Mouse (Mus musculus) c-Kit-negative CD71-positive TER-119-positive erythroid progenitor cells, embryonic 14.5 days (primary cell): ENCODE measurements around the gene Fgd2.
A peak's percentile ranks its signal among the peaks of the same experiment; 100 is the strongest.

Experiments
- DNase-seq: peaks from one replicate; pipeline ENCODE4 v3.0.0-alpha.2; 2013; ENCODE audit warnings: low read depth, low spot score

Gene Fgd2

DNA sequence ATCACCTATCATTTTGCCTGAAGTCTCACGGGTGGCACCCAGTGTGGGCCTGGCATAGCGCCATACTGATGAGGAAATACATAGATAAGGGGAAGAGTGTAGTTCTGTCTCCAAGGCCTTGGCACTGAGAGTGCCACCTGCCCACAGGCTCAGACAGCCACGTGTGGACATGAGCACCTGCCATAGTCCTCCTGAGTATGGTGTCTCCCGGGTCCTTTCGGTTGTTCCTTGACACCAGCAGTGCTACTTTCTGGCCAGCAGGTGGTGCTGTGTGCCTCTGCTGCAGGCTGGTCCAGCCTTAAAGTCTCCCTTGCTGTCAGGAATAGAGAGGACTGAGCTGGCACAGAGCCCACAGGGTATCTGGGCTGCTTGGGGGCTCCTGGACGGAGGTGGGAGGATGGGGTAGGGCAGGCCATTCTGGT is 36.1 kb downstream of the Fgd2 start:
- peak; percentile 80 for DNase-seq

DNA sequence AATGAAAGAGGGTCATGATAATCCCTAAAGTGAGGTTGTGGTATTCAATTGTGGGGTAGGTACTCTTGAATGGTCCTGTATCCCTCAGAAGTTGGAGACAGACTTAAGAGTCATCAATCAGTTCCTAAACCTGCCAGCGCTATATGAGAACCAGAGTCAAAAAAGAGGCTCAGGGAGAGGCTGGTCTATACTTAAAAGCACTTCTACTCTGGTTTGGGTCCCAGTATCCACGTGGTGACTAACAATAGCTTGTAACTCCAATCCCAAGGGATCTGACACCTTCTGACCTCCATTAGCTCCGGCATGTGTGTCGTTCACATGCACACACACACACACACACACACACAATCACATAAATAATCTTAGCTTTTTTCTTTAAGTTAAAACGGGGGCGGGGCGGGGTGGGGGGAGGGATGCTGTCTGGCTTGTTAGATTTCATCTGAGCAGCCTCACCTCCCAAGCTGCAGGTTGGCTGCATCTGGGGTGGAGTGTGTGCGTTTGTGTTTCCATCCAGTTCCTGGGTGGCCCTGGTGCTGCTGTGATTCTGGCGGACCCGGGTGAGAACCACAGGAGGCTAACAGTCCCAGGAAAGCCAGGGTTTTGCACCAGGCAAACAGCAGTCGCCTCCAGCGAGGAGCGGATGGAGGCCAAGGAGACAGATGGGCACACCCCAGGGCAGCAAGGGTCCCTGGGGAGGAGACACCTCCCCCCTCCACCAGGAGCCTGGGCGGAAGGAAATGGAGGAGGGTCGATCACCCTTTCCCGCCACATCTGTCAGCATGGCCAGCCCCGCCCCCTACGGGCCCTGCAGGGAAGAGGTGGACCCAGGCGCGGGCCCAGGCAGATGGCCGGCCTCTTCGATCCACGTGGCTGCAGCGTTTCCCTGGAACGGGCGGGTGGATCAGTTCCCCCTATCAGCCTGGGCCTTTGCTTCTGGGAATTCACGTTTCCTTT is 37.0 kb downstream of the Fgd2 start:
- peak; percentile 66 for DNase-seq

DNA sequence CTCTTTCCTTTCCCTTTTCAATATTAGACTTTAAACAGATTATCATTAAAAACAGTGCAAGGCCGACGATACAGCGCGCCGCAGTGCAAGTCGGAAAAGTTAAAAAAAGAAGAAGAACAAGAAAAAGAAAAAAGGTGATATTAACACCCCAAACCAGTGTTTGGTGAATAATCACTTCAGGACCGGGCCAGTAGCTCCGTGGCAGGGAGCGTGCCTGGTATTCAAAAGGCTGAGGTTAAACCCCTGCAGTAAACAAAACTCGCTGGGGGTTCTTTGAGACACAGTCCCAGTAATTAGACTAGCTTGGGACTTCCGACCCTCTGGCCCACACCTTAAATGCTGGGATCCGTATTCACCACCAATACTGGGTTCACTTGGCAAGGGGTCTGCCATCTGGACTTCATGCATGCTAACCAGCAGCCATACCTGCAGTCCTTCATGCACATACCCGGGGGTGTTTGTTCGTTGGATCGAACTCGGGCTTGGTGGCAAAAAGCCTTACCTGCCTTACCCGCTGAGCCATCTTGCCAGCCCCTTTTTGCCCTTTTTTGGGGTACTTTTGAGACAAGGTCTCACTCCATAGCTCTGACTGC is 37.8 kb downstream of the Fgd2 start:
- no peak for DNase-seq

DNA sequence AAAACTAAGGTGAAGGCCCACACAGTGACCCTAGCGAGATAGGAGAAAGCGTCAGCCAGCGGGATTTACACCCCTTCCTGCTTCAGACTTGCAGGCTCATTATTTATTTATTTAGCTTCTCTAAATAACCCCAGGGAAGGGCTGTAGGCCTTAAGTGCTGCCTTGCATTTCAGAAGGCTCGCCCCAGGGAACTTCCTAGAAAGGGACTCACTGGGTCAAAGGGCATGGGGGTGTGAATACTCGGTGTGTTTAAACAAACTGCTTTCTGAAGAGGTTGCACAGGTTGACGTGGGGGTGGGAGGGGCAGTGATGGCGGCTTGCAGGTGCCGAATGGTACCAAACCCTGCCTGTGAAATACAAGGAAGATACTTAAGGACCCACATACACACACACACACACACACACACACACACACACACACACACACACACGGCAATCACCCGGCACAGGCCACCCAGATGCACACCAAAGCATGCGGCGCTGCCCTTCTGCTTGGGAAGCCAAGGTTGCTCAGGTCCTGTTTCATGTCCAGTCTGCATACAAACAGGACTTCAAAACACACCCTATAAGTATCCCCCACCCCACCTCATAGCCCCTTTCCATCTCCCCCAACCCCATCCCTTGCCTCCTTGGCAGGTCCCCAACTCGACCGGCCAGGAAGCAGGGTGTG is 38.7 kb downstream of the Fgd2 start:
- no peak for DNase-seq

DNA sequence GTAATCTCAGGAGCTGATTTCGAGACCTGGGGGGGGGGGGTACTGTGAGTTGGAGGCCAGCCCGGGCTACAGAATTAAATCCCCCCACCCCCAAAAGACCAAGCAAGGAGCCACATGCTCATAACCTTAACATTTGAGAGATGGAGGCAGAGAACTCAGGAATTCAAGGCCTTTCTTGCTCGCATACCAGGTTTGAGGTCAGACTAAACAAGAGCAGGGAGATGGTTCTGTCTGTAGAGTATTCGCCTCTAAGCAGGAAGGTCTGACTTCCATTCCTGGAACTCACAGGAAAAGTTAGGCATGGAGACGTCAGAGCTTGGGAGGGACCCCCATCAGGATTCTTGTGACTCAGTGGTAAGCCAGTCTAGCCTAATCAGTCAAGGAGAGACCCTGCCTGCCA is 39.3 kb downstream of the Fgd2 start:
- no peak for DNase-seq

DNA sequence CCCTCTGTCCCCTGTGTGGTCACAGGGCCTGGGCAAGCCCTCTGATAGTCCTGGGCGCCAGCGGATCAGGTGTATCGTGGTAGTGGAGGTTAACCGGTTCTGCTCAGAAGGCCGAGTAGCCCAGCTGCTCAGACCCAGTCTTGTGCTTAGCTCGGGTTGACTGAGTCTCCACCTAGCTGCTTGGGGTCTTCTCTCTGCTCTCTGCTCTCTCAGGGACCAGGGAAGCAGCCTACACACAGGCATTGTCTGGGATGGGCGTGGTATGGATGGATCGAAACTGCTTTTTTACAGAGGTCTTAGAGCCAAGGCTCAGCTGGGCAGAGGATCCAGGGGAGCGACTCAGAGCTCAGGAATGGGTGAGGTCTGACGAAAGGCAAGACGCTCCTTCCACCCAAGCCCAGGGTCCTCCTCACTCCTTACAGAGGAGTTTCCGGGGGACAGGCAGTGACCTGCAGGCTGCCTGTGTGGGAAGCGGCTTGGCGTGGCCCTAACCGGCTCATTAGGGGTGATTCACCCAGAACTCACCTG is 41.1 kb downstream of the Fgd2 start:
- DNase-seq = no peak

DNA sequence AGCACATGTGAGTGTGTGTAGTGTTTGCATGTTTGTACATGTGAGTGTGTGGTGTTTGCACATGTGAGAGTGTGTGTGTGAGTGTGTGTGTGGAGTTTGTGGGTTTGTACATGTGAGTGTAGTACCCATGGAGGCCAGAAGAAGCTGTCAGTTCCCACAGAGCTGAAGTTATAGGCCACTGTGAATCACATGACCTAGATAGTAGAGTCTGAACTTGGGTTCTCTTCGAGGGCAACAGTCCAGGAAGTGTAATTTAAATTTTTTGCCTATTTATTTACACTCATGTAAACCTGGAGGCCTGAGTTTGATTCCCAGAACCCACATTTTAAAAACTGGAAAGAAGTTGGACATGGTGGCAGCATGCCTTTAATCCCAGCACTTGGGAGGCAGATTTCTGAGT is 42.5 kb downstream of the Fgd2 start:
- no peak for DNase-seq

DNA sequence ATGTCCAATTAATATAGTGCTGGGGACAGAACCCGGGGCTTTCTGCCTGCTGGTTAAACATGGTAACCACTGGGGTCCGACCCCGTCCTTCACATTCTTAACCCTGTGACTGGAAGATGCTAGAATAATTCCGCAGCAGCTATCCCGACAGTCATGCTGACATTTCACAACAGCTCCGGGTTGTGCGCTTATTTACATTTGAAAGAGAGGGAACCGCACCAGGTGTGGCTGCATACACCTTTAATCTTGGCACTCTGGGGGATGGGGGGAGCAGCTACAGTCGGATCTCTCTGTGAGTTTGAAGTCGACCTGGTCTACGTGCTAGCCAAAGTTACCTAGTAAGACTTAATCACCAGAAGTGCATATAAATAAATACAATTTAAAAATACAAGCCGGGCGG is 44.8 kb downstream of the Fgd2 start:
- no peak for DNase-seq

DNA sequence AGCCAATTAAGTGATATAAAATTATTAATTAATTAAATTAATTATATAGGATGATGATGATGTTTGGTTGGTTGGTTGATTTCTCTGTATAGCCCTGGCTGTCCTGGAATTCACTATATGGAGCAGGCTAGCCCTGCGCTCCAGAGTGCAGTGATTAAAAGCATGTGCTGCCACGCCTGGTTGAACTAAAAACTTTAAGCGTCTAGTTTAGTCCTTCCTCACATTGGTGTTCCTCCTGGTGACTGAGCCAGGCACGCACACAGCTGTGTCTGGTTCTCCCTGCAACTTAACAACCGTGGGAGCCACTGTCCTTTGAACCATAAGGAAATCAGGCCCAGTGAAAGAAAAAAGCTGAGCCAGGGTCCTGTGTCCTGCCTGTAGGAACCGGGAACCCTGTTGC is 45.4 kb downstream of the Fgd2 start:
- DNase-seq = no peak

DNA sequence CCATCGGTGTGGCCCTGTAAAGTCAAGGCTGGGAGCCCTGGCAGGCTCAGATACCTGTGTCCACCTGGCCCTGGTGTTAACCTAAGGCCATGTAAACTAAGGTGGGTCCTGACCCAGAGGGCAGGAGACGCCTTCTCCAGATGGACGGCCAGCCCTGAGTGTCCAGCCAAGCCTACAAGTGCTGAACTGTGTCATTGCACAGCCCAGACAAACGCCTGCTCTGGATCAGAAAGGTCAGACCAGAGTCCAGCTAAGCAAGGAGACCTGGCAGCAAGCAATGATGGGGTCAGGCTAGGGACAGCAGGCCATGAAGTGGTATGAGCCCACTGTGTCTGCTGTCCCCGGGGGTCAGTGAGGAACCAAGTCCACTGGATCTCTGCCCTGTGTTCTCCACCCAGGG is 46.7 kb downstream of the Fgd2 start:
- DNase-seq = no peak

DNA sequence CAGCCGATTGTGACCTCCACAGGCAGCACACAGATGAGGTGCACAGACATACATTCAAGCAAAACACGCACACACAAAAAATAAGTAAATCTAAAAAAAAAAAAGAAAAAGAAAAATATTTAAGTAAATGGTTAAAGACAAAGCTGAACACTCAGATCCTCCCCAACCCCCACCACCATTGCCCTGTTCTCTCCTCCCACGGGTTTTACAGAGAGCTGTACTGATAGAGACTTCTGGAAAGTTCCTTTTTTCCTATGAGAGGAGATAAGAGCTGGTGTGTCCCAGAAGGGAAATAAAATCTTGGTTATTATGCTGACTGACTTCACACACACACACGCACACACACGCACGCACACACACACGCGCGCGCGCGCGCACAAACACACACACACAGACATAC is 47.6 kb downstream of the Fgd2 start:
- DNase-seq = no peak

DNA sequence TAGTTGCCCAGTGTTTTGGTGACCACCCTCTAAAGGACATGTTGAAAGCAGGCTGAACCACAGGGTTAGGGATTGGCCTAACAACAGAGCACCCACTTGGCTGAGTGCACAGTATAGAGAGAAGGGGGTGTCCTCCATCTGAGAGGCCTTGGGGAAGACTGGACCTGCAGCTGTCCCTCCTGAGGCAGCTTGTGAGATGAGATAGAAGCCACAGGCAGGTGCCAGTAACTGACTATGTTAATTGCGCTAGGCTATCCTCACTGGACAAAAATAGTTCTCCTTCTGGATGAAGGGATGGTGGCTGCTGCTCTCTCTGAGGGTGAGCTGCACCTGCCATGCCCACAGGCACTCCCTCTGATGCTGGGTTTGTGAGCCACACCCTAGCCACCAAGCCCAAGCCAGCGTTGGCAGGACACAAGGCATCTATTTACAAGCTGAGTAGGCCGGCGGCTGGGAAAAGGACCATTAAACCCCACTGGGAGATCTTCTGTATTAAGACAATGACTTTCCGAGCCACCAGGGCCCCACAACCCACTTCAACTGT is 49.2 kb downstream of the Fgd2 start:
- DNase-seq = no peak

DNA sequence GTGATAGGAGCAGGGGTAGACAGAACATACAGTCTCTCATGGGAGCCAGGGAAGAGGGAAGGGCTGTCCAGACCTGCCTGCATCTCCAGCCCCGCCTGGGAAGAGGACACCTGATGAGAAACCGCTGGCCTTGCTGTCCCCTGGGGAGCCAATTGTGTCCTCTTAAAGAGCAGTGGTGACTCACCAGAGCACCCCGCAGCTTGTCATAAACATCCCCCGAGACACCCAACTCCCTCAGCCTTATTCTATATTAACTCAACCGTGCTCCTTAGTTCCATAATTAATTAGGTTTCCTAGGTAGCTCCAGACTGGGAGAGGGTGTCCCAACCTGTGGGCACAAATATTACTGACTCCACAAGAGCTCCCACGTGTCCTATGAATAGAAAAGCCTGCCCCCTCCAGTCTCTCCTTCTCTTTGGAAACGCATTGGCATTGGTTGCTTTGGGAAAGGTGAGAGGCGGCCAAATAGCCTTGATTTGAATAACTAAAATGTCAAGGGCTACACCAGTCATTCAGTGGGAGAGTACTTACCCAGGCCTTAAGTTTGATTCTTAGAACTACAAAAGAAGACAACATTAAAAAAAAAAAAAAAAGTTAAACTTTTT is 51.2 kb downstream of the Fgd2 start:
- DNase-seq = no peak

DNA sequence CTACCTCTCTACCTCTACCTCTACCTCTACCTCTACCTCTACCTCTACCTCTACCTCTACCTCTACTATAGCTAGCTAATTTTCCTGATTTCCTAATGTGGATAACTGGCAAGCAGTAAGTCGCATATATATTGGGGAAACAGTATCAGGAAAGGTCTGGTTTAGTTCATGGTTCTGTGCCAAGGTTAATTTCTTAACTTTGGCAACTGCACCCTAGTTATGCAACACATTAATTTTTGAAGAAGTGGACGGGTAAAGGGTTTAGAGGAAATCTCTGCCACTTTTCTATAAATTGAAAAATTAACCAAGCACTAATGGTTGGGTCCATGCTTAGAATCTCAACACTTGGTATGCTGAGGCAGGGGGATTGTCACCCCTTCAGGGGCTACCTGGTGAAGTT is 53.9 kb downstream of the Fgd2 start:
- no peak for DNase-seq

DNA sequence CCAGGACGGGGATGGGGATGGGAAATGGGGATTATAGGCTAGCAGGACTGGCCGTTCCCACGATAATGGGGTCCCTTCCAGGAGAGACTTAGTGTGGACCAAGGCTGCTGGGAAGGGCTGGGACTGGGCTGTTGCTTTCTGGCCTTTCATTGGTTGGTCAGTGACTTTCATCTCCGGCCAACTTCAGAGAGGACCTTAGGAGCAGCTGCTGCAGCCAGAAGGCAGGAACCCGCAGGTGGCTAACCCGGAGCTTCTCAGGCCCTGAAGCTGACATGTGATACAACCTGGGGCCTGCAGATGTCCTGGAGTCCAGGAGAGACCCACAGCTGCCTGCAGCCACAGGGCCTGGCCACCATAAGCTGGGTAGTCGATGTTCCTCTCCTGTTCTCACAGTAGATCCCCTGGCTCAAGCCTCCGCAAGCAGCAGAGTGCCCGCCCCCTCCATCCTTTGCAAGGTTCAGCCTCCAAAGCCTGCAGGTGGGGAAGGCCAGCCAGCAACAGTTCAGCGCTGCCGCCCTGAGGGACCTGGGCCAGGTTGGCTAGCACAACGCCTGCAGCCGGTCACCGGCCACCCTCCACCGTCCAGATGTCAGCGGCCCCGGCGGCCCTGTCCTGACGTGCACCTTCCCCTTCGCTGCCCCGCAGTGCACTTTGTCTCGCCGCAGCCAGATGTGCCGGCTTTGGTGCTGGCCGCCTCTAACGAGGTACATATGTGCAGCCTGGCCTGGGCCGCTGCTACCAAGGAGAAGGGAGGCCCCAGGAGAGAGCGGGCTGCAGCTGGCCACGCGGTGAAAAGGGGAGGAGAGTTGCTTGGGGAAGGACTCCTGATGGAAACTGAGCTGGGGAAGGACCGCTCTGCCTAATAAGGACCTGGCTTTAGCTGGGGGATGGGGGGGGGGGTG is 55.3 kb downstream of the Fgd2 start:
- no peak for DNase-seq

DNA sequence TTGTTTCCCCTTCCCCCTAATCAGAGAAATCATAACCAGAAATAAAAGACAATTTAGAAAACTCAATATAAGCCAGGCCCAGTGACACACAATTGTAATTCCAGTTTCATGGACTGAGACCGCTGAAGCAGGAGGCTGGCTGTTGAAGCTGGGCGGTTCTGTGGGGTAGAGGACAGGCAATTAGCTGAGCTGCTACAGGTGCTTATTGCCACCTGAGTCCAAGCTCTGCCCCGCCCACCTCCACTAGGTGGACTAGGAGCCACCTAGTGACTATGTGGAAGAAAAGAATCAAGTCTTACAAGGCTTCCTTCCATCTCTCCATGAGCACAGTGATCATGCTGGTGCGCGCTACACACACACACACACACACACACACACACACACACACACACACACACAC is 56.0 kb downstream of the Fgd2 start:
- DNase-seq = no peak

DNA sequence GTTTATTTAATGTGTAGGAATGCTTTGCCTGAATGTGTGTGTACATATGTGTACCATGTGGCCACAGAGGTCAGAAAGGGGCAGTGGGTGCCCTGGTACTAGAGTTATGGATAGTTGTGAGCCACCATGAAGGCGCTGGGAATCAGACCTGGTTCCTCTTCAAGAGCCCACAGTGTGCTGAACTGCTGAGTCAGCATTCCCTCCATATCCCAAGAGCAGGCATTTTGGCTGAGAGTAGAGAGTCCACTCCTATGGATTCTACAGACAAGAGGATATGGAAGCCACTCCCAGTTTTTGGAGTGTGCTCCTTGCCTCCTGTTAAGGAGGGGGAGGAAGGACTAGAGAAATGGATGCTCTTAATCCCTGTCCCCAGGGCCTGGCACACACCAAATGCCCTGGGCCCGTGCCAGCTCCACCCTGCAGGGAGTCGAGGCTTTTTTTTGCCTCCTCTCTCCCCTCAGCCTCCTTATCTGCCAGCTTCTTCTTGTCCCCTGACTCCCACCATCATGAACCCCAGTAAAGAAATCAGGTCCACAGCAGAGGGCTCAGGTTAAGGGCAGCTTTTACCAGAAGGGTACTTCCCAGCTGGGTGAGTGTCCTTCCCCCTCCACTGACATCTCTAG is 58.2 kb downstream of the Fgd2 start:
- no peak for DNase-seq

DNA sequence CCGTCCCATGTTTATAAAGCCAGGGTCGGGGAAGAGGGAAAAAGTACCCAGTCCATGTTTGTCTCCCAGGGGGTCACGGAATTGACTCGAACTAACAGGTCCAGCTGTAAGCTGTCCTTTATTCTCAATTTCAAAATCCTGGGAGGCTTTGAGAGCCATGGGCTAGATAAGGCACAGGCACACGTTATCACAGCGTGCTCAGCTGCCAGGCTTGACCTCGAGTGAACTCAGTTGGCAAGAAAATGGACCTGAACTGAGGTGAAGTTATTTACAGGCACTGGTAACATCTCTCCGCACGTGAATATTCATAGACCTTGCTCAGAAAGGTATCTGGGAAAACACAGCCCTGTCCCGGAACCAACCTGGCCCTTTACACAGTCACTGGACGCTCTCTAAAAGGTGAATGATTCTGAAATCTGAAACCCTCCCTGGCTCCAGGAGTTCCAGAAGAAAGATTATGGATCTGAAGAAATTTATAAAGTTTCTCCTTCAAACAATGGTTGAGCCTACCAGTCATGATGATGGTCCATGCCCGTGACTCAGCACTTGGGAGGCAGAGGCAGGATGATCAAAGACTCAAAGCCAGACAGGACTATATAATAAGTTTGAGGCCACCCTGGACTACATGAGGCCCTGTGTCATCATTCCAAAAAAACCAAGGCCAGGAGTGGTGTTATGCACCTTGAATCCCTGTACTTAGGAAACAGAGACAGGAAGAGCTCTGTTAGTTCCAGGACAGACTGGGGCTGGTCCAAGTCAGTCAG is 59.4 kb downstream of the Fgd2 start:
- no peak for DNase-seq

DNA sequence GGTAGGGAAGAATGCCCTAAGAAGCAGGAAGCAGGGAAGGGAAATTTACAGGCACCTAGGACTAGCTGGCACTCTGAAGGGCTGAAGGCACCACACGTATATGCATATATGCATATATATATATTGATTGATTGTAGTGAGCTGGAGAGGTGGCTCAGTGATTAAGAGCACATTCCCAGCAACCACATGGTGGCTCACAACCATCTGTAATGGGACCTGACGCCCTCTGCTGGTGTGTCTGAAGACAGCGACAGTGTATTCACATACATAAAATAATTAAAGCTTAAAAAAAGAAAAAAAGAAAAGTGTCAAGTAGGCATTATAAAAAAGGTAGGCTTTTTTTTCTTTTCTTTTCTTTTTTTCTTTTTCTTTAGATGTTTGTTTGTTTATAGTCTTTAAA is 60.6 kb downstream of the Fgd2 start:
- DNase-seq = no peak

DNA sequence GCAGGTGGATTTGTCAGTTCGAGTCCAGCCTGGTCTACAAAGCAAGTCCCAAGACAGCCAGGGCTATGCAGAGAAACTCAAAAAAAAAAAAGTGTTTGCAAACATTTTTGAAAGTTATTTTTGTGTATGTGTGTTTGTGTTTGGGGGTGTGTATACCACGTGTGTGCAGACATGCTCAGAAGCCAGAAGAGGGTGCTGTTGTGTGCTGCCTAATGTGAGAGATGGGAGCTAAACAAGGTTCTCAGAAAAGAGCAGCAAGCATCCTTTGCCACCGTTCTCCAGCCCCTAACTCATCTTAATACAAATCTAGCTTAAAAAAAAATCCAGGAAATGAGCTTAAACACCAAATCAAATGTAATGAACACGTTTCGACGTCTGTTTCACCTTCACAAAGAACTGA is 61.6 kb downstream of the Fgd2 start:
- no peak for DNase-seq
